Mouse (Mus musculus): ENCODE data around the gene Gm12185. TPM values are rescaled to one million over a fixed set of nuclear protein-coding genes. Genes with fewer than 3 reads are reported as not detected.
"Not testable (repeated sequence)": the region's sequence is repeated elsewhere in the genome, so short reads cannot be mapped to it uniquely, and the experiment has no call there.

Gm12185 gene
- total and polyA plus RNA-seq, 2 experiments from 2014 or later = not detected

DNA sequence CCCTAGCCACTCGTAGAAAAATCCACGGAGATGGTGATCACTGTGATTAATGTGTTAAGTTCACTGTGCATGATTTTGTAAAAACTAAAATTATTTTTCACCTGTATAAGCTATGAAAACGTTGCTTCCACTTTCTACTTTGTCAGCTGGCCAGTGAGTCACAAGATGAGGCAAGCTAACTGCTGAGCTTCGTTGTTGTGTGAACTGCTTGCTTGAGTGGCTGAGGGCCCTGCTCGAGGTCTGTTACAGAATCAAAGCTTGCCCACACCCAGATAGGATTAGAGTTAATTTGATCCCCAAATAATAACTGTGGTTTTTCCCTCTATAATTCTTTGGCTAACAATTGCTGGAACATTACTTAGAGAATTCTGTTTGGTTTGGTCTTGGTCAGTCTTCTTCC is 12.0 kb downstream of the Gm12185 start:
- not testable (repeated sequence) for H3K9me3 ChIP-seq (ENCODE audit: low read length); ATAC-seq

GRCm38 (mm10) chr11:48979251-48979650 is 12.8 kb downstream of the Gm12185 start, which contains the start of gene 9930111J21Rik1:
9930111J21Rik1 (minus strand) TSS chr11:48979398.
- WGBS = no CpG with 5 or more reads among the region's 3 CpGs
- not testable (repeated sequence) for DNase-seq; H3K36me3 ChIP-seq (ENCODE audit: insufficient read depth); H3K27me3 ChIP-seq (ENCODE audit: insufficient read depth, low read length); H3K4me1 ChIP-seq (ENCODE audit: insufficient read depth); H3K9ac ChIP-seq; H3K4me3 ChIP-seq (ENCODE audit: low read depth, low read length); H3K9me3 ChIP-seq (ENCODE audit: low read length); H3K27ac ChIP-seq (ENCODE audit: low read depth, low read length); ATAC-seq; H3K4me2 ChIP-seq (ENCODE audit: low read depth)

More for the DNA sequence above, 12.0 kb downstream of the Gm12185 start:
- H3K4me2 ChIP-seq (ENCODE audit: low read depth); H3K4me3 ChIP-seq (ENCODE audit: low read depth, low read length); H3K36me3 ChIP-seq (ENCODE audit: insufficient read depth); H3K9ac ChIP-seq; DNase-seq; H3K27me3 ChIP-seq (ENCODE audit: insufficient read depth, low read length); H3K27ac ChIP-seq (ENCODE audit: low read depth, low read length); H3K4me1 ChIP-seq (ENCODE audit: insufficient read depth): not testable (repeated sequence)
- WGBS = no CpG with 5 or more reads among the region's 5 CpGs

DNA sequence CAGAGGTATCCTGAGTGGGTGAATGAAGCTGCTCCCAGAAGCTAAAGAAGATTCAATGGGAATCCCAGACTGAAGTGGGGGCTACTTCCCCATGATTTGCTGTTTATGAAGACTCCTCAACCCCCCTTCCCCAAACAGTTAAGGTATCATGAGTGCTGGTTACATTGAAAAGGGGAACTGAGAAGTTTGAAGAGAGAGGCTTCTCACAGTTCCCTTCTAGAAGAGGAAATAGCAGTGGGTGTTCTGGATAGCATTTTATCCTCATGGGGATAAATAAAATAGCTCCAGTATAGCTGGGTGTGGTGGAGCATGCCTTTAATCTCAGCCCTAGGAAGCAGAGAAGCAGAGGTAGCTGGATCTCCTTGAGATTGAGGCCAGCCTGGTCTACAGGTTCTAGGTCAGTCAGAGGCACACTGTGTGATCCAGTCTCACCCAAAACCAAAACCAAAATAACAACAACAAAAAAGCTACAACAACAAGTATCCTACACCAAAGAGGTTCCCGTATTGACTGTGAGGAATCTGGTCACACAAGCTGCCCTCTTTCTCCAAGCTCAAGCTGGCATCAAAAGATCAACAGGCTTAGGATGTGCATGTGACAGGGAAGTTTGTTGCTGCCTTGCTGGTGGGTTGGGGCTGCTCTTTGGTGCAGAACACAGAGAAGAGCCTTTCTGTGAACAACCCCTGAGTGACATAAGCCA is 13.6 kb downstream of the Gm12185 start, which contains the start of gene Olfr56:
Gene Olfr56 (plus strand): TSS at position 650 of the 700 bp plus-strand sequence.
- DNase-seq; H3K9me3 ChIP-seq (ENCODE audit: low read length); H3K36me3 ChIP-seq (ENCODE audit: insufficient read depth); H3K27ac ChIP-seq (ENCODE audit: low read depth, low read length); H3K4me2 ChIP-seq (ENCODE audit: low read depth); H3K4me1 ChIP-seq (ENCODE audit: insufficient read depth); ATAC-seq; H3K4me3 ChIP-seq (ENCODE audit: low read depth, low read length); H3K27me3 ChIP-seq (ENCODE audit: insufficient read depth, low read length); H3K9ac ChIP-seq: not testable (repeated sequence)
- no CpG with 5 or more reads among the region's 1 CpGs for WGBS

DNA sequence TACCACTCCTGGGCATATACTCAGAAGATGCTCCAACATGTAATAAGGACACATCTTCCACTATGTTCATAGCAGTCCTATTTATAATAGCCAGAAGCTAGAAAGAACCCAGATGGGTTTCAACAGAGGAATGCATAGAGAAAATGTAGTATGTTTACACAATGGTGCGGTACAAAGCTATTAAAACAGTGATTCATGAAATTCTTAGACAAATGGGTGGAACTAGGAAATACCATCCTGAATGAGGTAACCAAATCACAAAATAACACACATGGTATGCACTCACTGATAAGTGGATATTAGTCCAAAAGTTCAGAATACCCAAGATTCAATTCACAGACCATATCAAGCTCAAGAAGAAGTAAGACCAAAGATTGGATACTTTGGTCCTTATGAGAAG is 17.3 kb downstream of the Gm12185 start:
- not testable (repeated sequence) for H3K36me3 ChIP-seq (ENCODE audit: insufficient read depth); H3K27me3 ChIP-seq (ENCODE audit: insufficient read depth, low read length); H3K27ac ChIP-seq (ENCODE audit: low read depth, low read length); H3K9me3 ChIP-seq (ENCODE audit: low read length); H3K4me1 ChIP-seq (ENCODE audit: insufficient read depth); ATAC-seq; H3K4me3 ChIP-seq (ENCODE audit: low read depth, low read length); H3K4me2 ChIP-seq (ENCODE audit: low read depth); H3K9ac ChIP-seq; DNase-seq
- WGBS = no CpG with 5 or more reads among the region's 1 CpGs

- DNase-seq; ATAC-seq; H3K27me3 ChIP-seq (ENCODE audit: insufficient read depth, low read length); H3K9me3 ChIP-seq (ENCODE audit: low read length); H3K4me1 ChIP-seq (ENCODE audit: insufficient read depth); H3K9ac ChIP-seq; H3K4me3 ChIP-seq (ENCODE audit: low read depth, low read length); H3K36me3 ChIP-seq (ENCODE audit: insufficient read depth); H3K4me2 ChIP-seq (ENCODE audit: low read depth); H3K27ac ChIP-seq (ENCODE audit: low read depth, low read length): not testable (repeated sequence)
- WGBS = 98% methylated on average over 6 of the region's 6 CpGs
These were observed 45.9 kb downstream of the Gm12185 start, which contains the start of gene Psme2b for GRCm38 (mm10) chr11:48946090-48946489. Psme2b (minus strand) TSS chr11:48946190.

DNA sequence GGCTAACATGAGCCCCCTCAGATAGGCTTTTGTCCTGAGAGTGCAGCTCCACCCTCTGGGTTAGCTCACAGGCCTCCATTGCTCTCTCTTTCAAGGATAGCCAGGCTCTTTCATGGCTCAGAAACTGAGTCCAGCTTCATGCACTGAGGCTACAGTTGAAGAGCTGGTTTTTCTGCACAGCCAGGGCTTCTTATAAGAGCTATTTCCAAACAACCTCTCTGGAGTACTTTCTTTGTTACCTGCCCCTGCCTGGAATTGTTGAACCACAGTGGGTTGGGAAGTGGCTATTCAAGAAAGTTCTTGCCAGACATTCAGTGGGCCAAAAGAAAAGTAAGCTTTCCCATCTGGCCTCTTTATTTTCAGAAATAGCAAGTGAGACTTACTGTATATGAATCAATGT is 52.7 kb downstream of the Gm12185 start:
- not testable (repeated sequence) for H3K4me2 ChIP-seq (ENCODE audit: low read depth); H3K4me3 ChIP-seq (ENCODE audit: low read depth, low read length); H3K27ac ChIP-seq (ENCODE audit: low read depth, low read length); DNase-seq; H3K9ac ChIP-seq; H3K27me3 ChIP-seq (ENCODE audit: insufficient read depth, low read length); H3K4me1 ChIP-seq (ENCODE audit: insufficient read depth); ATAC-seq; H3K36me3 ChIP-seq (ENCODE audit: insufficient read depth); H3K9me3 ChIP-seq (ENCODE audit: low read length)

- not testable (repeated sequence) for H3K9ac ChIP-seq; H3K36me3 ChIP-seq (ENCODE audit: insufficient read depth); DNase-seq; H3K9me3 ChIP-seq (ENCODE audit: low read length); H3K4me3 ChIP-seq (ENCODE audit: low read depth, low read length); H3K27me3 ChIP-seq (ENCODE audit: insufficient read depth, low read length); H3K27ac ChIP-seq (ENCODE audit: low read depth, low read length); H3K4me2 ChIP-seq (ENCODE audit: low read depth); H3K4me1 ChIP-seq (ENCODE audit: insufficient read depth); ATAC-seq
- WGBS = no CpG with 5 or more reads among the region's 3 CpGs
These were observed 56.7 kb downstream of the Gm12185 start for GRCm38 (mm10) chr11:48935291-48935690.

DNA sequence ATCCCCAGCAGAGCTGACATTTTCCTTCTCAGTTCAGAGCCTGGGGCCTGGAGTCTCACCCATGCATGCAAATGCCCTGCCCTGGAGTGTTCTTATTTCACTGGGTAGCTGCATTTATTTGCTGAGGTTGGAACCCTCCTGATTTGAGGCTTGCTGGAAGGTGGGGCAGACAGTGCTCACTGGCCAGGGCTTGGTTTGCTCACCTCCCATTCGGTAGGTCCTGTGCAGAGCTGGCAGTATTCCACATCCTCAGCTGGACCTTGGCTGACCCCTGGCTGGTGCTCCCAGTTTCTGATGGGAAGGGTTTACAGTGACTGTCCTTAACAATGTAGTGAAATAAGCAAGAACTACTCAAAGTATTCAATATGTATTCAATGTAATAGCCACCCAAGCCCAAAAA is 58.1 kb downstream of the Gm12185 start:
- not testable (repeated sequence) for H3K4me2 ChIP-seq (ENCODE audit: low read depth); H3K4me3 ChIP-seq (ENCODE audit: low read depth, low read length); H3K27ac ChIP-seq (ENCODE audit: low read depth, low read length); H3K9ac ChIP-seq; ATAC-seq; DNase-seq; H3K9me3 ChIP-seq (ENCODE audit: low read length); H3K4me1 ChIP-seq (ENCODE audit: insufficient read depth); H3K36me3 ChIP-seq (ENCODE audit: insufficient read depth); H3K27me3 ChIP-seq (ENCODE audit: insufficient read depth, low read length)
- 75% methylated on average over 1 of the region's 1 CpGs for WGBS

DNA sequence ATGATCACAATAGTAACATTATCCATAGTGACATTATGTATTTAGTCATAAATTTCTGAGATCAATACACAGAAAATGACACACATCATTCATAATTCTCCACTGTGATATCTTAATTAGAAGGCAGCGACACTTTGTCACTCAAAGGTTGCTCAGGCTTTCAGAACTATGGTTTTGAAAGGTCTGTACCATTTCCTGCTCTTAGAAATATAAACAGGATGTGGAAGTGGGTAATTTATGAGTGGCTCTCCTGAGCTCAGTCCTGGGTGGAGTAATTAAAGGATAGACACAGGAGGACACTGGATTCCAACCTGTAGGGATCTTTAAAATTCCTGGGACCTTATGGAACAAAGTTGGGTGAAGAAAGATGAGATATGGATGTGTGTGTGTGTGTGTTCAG is 58.6 kb downstream of the Gm12185 start:
- not testable (repeated sequence) for H3K4me1 ChIP-seq (ENCODE audit: insufficient read depth); H3K27ac ChIP-seq (ENCODE audit: low read depth, low read length); DNase-seq; H3K9me3 ChIP-seq (ENCODE audit: low read length); H3K9ac ChIP-seq; H3K36me3 ChIP-seq (ENCODE audit: insufficient read depth); H3K4me2 ChIP-seq (ENCODE audit: low read depth); H3K27me3 ChIP-seq (ENCODE audit: insufficient read depth, low read length); ATAC-seq; H3K4me3 ChIP-seq (ENCODE audit: low read depth, low read length)
- WGBS = 86% methylated on average over 1 of the region's 1 CpGs

GRCm38 (mm10) chr11:48928068-48928467 is 64.0 kb downstream of the Gm12185 start:
- H3K9me3 ChIP-seq (ENCODE audit: low read length); H3K27ac ChIP-seq (ENCODE audit: low read depth, low read length); H3K27me3 ChIP-seq (ENCODE audit: insufficient read depth, low read length); H3K4me2 ChIP-seq (ENCODE audit: low read depth); H3K9ac ChIP-seq; H3K36me3 ChIP-seq (ENCODE audit: insufficient read depth); ATAC-seq; DNase-seq; H3K4me3 ChIP-seq (ENCODE audit: low read depth, low read length); H3K4me1 ChIP-seq (ENCODE audit: insufficient read depth): not testable (repeated sequence)
- WGBS = 88% methylated on average over 1 of the region's 1 CpGs

DNA sequence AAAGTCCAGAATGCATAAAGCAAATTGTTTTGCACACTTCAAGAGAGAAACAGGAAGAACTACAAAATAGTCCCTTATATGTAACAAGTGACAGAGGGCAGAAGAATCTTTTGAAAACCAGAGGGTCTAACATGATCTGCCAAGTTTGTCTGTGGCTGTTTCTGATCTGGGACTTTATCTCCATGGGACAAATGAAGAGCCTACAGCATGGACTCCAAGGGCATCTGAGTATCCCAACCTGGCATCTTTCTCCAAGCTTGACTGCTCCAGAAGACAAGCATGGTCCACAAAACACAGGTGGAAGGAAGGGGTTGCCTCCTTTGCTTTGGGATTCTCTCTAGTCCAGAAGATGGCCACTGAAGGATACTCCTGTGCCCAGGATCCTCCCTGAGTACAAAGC is 65.6 kb downstream of the Gm12185 start:
- not testable (repeated sequence) for H3K4me2 ChIP-seq (ENCODE audit: low read depth); H3K4me3 ChIP-seq (ENCODE audit: low read depth, low read length); H3K9ac ChIP-seq; DNase-seq; H3K9me3 ChIP-seq (ENCODE audit: low read length); ATAC-seq; H3K36me3 ChIP-seq (ENCODE audit: insufficient read depth); H3K27ac ChIP-seq (ENCODE audit: low read depth, low read length); H3K4me1 ChIP-seq (ENCODE audit: insufficient read depth); H3K27me3 ChIP-seq (ENCODE audit: insufficient read depth, low read length)
